Mouse (Mus musculus): ENCODE data around the gene Exo1. TPM values are rescaled to one million over a fixed set of nuclear protein-coding genes. Genes with fewer than 3 reads are reported as not detected.

Exo1 gene
- total RNA-seq, 1 experiment = 77.1 TPM

DNA sequence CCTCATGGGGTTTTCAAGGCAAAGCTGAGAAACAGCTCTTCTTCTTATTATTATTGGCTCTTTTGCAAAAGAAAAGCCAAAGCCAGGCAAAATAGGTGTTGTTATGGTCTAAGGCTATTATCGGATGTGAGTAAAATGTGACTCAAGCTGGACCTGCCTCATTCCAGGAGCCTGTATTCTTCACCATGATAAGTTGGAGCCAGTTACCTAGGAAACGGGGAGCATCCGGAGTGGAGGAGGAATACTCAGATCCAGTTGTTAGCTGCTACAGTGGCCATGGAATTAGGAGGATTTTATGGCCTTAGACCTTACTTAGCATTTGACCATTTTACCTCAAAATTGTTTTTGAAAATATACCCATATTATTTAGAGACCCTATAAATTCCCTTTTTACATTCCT lies 9.7 kb upstream of the Exo1 start:
- TF ChIP-seq MAFK (IDR thresholded peaks at IDR 0.05; ENCODE audit: insufficient read depth, low read depth, low read length) = no peak
- TF ChIP-seq CHD2 (IDR thresholded peaks at IDR 0.05; ENCODE audit: low read depth, low read length) = no peak
- TF ChIP-seq ZC3H11A (IDR thresholded peaks at IDR 0.05; ENCODE audit: borderline replicate concordance, low read depth, low read length) = no peak
- no peak for TF ChIP-seq HCFC1 (IDR thresholded peaks at IDR 0.05; ENCODE audit: borderline replicate concordance, insufficient read depth, low read length)
- no peak for TF ChIP-seq ZNF384 (IDR thresholded peaks at IDR 0.05; ENCODE audit: low read depth, low read length)
- no peaks in the 10 kb centered on the region for H3K4me1 ChIP-seq (ENCODE audit: control insufficient read depth in 2 of 2, insufficient read depth in 2 of 2, low read length in 2 of 2, poor library complexity in 1 of 2)
- in situ Hi-C loops (cut with MboI; ENCODE audit: low sequenced_read_pairs in 2 of 2, unreplicated experiment in 2 of 2) = no loop called here
- no peak overlapping the region for H3K9ac ChIP-seq (ENCODE audit: insufficient read depth, low read depth, low read length, poor library complexity, severe bottlenecking)
- DNase-seq (ENCODE audit: low read depth, low spot score) = no peak
- H3K4me3 ChIP-seq (ENCODE audit: insufficient read depth in 1 of 2, low read depth in 1 of 2, low read length in 2 of 2, poor library complexity in 1 of 2, severe bottlenecking in 1 of 2) = no peak overlapping the region
- H3K9me3 ChIP-seq (ENCODE audit: control insufficient read depth, insufficient read depth, low read depth, low read length) = no peaks in the 10 kb centered on the region
- no peak overlapping the region for H3K27ac ChIP-seq (ENCODE audit: insufficient read depth, low read depth, low read length, poor library complexity, severe bottlenecking)
- no peaks in the 10 kb centered on the region for H3K36me3 ChIP-seq (ENCODE audit: control insufficient read depth, insufficient read depth, low read length, poor library complexity, severe bottlenecking)

DNA sequence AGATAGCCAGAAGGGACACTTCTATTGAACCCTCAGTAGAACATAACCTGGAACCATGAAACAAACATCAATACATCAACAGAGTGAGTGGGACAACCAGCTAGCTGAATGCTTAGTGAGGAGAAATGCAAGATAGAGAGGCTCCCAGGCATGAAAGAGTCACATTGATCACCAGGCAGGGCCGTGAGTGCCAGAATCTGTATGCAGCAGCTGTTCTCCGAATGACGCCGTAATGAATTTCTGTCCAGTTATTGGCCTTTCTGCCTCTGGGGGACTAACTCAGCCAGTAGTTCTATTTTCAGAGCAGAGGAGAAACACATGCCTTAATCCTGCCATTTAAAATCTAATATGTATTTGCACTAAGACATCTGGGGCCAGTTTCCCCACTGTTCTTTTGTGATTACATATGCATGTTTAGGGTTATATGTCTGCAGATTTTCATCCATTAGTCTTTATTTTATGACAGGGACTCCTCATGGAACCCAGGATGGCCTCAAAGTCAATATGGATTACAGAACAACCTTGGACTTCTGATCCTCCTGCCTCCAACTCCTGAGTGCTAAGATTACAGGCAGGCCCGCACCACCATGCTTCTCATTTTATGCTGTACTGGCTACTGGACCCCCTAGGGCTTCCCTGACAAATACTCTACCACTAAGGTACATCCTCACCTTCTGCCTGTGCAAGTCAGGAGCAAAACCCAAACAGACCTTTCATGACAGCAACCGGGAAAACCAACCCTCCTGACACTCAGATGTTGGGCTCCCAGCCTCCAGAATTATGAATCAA lies 8.2 kb upstream of the Exo1 start:
- Histone ChIP-seq H3K9ac (ENCODE audit: insufficient read depth, low read depth, low read length, poor library complexity, severe bottlenecking) (no peak overlapping the region), H3K4me1 (ENCODE audit: control insufficient read depth in 2 of 2, insufficient read depth in 2 of 2, low read length in 2 of 2, poor library complexity in 1 of 2) (no peaks in the 10 kb centered on the region), H3K9me3 (ENCODE audit: control insufficient read depth, insufficient read depth, low read depth, low read length) (no peaks in the 10 kb centered on the region), H3K36me3 (ENCODE audit: control insufficient read depth, insufficient read depth, low read length, poor library complexity, severe bottlenecking) (no peaks in the 10 kb centered on the region), H3K27ac (ENCODE audit: insufficient read depth, low read depth, low read length, poor library complexity, severe bottlenecking) (no peak overlapping the region), H3K4me3 (ENCODE audit: insufficient read depth in 1 of 2, low read depth in 1 of 2, low read length in 2 of 2, poor library complexity in 1 of 2, severe bottlenecking in 1 of 2) (no peak overlapping the region)
- in situ Hi-C loops (cut with MboI; ENCODE audit: low sequenced_read_pairs in 2 of 2, unreplicated experiment in 2 of 2) = no loop called here
- no peak for DNase-seq (ENCODE audit: low read depth, low spot score)
- TF ChIP-seq ZC3H11A (IDR thresholded peaks at IDR 0.05; ENCODE audit: borderline replicate concordance, low read depth, low read length) (no peak), MAFK (IDR thresholded peaks at IDR 0.05; ENCODE audit: insufficient read depth, low read depth, low read length) (no peak), HCFC1 (IDR thresholded peaks at IDR 0.05; ENCODE audit: borderline replicate concordance, insufficient read depth, low read length) (no peak), ZNF384 (IDR thresholded peaks at IDR 0.05; ENCODE audit: low read depth, low read length) (no peak), CHD2 (IDR thresholded peaks at IDR 0.05; ENCODE audit: low read depth, low read length) (no peak)

DNA sequence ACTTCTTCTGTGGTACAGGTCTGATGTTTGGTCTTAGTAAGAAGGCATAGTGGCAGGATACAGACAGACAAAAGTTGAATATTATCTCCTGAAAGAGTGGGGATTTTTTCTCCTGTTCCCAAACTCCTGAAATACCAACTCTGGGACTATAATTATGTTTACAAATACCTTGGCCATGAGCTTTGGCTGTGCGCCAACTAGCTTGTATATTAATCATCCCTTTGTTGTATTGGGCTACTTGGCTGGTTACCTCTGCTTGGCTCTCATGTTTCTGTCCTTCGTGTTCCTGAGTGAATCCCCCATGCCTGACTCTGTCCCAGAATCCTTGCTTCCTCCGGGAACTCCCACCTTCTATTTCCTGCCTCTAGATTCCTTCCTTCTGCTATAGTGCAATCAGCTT lies 3.0 kb downstream of the Exo1 start:
- H3K27ac ChIP-seq (ENCODE audit: insufficient read depth, low read depth, low read length, poor library complexity, severe bottlenecking) = no peak overlapping the region
- no peaks in the 10 kb centered on the region for H3K9me3 ChIP-seq (ENCODE audit: control insufficient read depth, insufficient read depth, low read depth, low read length)
- H3K4me1 ChIP-seq (ENCODE audit: control insufficient read depth in 2 of 2, insufficient read depth in 2 of 2, low read length in 2 of 2, poor library complexity in 1 of 2) = no peaks in the 10 kb centered on the region
- no peak for TF ChIP-seq CHD2 (IDR thresholded peaks at IDR 0.05; ENCODE audit: low read depth, low read length)
- no peak for TF ChIP-seq ZNF384 (IDR thresholded peaks at IDR 0.05; ENCODE audit: low read depth, low read length)
- no peak for TF ChIP-seq HCFC1 (IDR thresholded peaks at IDR 0.05; ENCODE audit: borderline replicate concordance, insufficient read depth, low read length)
- TF ChIP-seq MAFK (IDR thresholded peaks at IDR 0.05; ENCODE audit: insufficient read depth, low read depth, low read length) = no peak
- TF ChIP-seq ZC3H11A (IDR thresholded peaks at IDR 0.05; ENCODE audit: borderline replicate concordance, low read depth, low read length) = no peak
- DNase-seq (ENCODE audit: low read depth, low spot score) = no peak
- peaks cover 36% of the 10 kb centered on the region for H3K36me3 ChIP-seq (ENCODE audit: control insufficient read depth, insufficient read depth, low read length, poor library complexity, severe bottlenecking)
- in situ Hi-C loops (cut with MboI; ENCODE audit: low sequenced_read_pairs in 2 of 2, unreplicated experiment in 2 of 2) = loop anchor here in 1 of 2 experiments (25.0 kb wide), 1 partner anchor 271 kb away; the partner anchor contains the start of gene Kmo
- no peak overlapping the region for H3K9ac ChIP-seq (ENCODE audit: insufficient read depth, low read depth, low read length, poor library complexity, severe bottlenecking)
- H3K4me3 ChIP-seq (ENCODE audit: insufficient read depth in 1 of 2, low read depth in 1 of 2, low read length in 2 of 2, poor library complexity in 1 of 2, severe bottlenecking in 1 of 2) = no peak overlapping the region

DNA sequence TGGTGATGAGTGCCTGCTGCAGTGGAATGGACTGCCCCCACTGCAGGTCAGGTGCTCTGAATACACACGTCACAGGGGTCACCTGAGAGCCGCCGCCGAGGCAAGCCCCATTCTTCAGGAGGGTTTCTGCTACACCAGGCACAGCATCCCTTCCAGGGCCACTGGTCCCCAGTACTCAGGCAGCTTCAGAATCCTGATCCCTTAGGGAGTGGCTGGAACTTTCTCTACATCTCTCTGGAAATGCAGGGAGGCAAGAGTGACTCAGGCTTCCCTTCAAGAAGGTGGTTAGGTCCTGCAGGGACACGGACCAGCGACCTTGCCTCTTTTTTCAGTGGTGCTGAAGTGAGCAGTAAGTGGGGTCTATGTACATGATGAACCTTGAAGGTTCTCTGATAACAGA lies 12.9 kb downstream of the Exo1 start:
- Histone ChIP-seq H3K4me1 (ENCODE audit: control insufficient read depth in 2 of 2, insufficient read depth in 2 of 2, low read length in 2 of 2, poor library complexity in 1 of 2) (no peaks in the 10 kb centered on the region), H3K4me3 (ENCODE audit: insufficient read depth in 1 of 2, low read depth in 1 of 2, low read length in 2 of 2, poor library complexity in 1 of 2, severe bottlenecking in 1 of 2) (no peak overlapping the region), H3K9ac (ENCODE audit: insufficient read depth, low read depth, low read length, poor library complexity, severe bottlenecking) (no peak overlapping the region), H3K9me3 (ENCODE audit: control insufficient read depth, insufficient read depth, low read depth, low read length) (no peaks in the 10 kb centered on the region), H3K36me3 (ENCODE audit: control insufficient read depth, insufficient read depth, low read length, poor library complexity, severe bottlenecking) (peaks cover 48% of the 10 kb centered on the region), H3K27ac (ENCODE audit: insufficient read depth, low read depth, low read length, poor library complexity, severe bottlenecking) (no peak overlapping the region)
- no peak for DNase-seq (ENCODE audit: low read depth, low spot score)
- in situ Hi-C loops (cut with MboI; ENCODE audit: low sequenced_read_pairs in 2 of 2, unreplicated experiment in 2 of 2) = loop anchor here (10.0 to 25.0 kb wide), 2 partner anchors 268 to 281 kb away; partner anchors contain the start of genes Kmo (in 2 of the 2) and Fh1 (in 1 of the 2)
- no peak for TF ChIP-seq HCFC1 (IDR thresholded peaks at IDR 0.05; ENCODE audit: borderline replicate concordance, insufficient read depth, low read length)
- no peak for TF ChIP-seq ZC3H11A (IDR thresholded peaks at IDR 0.05; ENCODE audit: borderline replicate concordance, low read depth, low read length)
- no peak for TF ChIP-seq ZNF384 (IDR thresholded peaks at IDR 0.05; ENCODE audit: low read depth, low read length)
- TF ChIP-seq MAFK (IDR thresholded peaks at IDR 0.05; ENCODE audit: insufficient read depth, low read depth, low read length) = no peak
- TF ChIP-seq CHD2 (IDR thresholded peaks at IDR 0.05; ENCODE audit: low read depth, low read length) = no peak
